Mouse (Mus musculus): ENCODE measurements around the gene Tmem14a.
"Not testable (repeated sequence)": the region's sequence is repeated elsewhere in the genome, so short reads cannot be mapped to it uniquely, and the experiment has no call there.

The Tmem14a gene

DNA sequence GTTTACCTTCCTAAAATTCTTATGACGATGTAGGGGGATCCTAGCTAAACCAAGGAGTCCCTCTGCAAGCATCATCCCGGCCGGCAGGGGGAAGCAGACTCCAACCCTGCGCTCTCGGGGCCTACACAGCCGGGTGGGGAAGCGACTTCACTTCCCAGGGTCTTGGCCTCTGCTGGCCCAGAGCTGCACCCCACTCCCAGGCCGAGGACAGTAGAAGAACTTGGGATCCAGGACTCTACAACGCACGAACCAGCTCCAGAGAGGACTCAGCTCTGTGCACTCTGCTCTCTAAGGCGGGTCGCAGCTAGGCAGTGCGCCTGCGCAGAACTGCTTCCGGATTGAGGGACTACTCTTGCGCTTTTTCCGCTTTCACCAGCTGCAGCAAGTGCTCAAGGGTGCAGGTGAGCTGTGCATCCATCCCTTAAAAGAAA is at the start of gene Tmem14a:
TSS of gene Tmem14a (plus strand) at position 87 of the 431 bp plus-strand sequence.
- in situ Hi-C loops (cut with MseI, MboI) = loop anchor here in 1 of 2 experiments (5.0 kb wide), 1 partner anchor 54 kb away; no protein-coding TSS in a partner anchor

DNA sequence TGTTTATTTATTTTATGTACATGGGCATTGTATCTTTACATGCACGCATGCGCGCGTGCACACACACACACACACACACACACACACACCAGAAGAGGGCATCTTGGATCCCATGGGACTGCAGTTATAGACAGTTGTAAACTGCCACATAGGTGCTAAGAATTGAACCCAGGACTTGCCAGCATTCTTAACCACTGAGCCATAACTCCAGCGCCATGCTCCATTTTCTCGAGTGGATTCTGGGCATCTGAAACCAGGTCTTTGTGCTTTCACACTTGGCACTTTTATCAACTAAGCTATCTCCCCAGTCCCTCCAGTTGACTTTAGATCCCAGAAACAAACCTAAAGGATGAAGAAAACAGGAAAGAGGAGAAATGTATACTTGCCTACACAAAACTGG is 33.2 kb upstream of the Tmem14a start:
- in situ Hi-C loops (cut with MseI, MboI) = no loop called here

DNA sequence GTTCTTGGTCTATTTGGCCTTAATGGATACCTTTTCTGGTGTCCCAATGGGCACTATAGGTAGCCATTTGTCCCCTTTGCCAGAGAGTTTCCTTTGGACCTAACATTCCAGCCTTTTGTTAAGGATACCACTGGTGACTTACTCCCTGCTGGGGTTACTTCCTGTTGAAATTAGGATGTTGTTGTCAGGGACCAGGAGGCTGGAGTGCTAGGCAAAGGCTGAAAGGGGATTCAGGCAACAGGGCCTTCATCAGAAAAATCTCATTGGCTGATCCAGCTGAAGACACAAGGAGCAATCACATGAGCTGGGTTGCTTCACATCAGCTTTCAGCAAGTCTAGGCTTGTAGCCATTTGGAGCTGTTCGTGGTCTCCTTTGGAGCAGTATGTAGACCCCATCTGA is 12.1 kb upstream of the Tmem14a start:
- in situ Hi-C loops (cut with MseI, MboI) = loop anchor here in 1 of 2 experiments (5.0 kb wide), 1 partner anchor 81 kb away; no protein-coding TSS in a partner anchor

DNA sequence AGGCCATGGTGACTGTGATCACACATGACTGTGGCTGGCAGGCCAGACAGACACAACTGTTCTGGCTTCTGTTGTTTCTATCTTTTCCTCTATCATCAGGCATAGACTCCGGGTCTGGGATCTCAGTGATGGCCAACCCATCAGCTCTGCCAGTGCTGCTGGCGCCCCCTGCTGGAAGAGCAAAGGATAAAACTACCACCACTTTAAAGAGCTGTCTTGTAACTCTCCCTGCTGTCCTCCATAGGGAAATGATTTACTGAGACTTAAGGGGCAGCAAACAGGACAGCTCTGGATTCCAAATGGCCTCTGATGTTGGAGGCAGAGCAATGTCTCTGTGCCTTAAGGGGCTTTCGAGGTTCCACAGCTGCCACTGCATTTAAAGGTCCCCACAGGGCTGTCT is 4.8 kb upstream of the Tmem14a start:
- in situ Hi-C loops (cut with MseI, MboI) = not testable (repeated sequence)

DNA sequence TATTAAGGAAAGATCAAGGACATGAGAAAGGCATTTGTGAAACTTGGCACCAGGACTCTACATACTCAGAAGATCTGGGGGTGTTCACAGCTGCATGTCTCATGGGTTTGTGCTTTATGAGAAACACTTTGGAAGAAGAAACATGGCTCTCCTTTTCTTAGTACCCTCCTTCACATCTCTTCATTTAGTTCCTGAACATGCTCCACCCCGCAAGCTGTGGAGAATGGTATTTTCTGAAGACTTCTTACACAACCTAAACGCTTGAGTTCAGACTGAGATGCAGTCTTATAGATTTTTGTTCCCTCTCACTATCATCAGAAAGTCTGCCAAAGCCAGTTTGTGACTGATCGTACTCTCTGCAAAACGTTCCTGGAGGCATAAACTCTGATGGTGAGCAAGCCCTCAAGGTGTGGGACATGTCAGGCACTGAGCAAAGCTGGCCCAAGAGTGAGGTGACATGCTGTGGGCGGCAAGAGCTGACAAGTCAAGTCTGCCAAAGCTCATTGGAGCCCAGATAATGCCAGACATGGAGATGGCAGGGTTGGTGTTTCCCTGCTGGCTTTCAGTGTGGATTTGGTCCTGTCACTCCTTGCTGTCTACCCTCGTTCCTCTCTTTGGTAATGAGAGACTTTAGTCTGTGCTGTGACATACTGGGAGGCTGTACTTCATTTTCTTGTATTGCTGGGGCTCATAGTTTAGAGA is 4.2 kb upstream of the Tmem14a start:
- in situ Hi-C loops (cut with MseI, MboI) = not testable (repeated sequence)

DNA sequence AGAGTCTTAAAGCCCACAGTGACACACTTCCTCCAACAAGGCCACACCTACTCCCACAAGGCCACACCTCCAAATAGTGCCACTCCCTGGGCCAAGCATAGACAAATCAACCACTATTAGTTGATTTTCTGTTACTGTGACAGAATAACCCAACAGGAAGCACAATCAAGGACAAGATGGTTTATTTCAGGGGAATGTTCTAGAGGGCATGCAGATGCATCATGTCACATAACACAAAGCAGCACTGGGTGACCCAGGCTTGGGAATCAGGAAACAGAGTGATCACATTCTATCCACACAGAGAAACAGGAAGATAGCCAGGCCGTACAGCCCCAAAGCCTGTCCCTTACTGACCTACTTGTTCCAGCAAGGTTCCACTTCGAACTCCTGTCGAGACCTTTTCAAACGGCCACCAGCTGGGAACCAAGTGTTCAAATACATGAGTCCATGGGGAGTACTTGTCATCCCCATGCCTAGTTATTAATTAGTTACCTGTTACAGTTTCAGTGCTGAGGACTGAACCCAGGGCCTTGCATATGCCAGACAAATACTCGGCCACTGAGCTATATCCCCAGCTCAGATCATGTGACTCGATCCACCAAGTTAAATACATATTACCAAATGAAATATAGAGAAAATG is 9.5 kb downstream of the Tmem14a start:
- in situ Hi-C loops (cut with MseI, MboI) = no loop called here

DNA sequence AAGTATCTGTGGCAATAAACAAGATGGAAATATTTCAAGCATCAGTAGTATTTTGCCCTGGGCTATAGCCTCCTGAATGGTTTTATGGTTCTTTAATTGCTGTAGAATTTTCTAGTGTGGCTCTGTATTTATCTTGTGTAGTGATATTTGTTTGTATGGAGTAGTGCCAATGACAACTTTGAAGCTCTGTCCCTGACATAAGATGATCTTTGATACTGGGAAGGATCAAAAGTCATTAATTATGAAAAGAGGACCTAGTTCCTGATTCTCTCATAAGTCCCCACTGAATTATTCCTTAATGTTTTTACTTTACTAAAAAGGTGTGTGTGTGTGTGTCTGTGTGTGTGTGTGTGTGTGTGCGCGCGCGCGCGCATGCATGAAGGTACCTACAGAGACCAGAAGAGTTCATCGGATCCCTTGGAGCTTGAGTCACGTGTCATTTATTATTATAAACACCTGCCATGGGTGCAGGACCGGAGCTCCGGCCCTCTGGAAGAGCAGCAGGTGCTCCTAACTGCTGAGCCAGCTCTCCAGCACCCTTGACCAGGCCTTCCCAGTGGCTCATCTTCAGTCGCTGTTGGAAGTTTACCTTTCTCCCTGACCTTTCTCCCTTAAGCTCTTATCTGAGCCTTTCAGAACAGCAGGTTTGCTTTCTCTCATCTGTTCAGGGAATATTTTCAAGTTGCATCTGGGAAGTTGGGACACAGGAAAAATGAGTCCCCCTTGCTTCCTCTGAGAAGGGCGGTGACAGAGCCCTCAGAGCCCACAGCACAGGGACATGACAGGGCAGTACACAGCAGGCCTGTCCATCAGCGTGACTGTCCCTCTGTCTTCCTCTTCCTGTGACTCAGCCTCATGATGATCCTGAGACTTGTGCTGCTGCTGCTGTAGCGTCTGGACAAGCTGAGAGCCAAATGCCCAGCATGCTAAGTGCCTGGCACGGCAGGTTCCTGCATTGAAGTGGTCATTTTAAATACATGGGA is 10.7 kb downstream of the Tmem14a start:
- in situ Hi-C loops (cut with MseI, MboI) = not testable (repeated sequence)

DNA sequence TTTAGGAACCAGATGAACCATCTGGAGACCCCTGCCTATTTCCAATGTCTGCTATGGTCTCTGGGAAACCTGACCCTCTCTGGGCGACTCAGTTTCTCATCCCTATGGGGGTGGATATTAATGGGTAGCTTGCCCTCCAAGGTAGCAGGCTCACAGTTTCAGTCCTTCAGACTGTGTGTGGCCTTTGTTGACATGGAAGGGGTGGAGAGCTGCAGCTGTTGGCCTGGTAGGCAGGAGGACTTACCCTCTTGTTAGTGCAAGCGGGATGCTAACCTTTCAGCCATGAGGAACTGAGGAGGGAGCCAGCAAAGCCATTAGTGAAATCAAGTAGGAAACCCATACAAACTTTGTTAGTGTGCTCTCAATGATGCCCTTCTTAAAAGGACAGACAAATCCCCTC is 12.0 kb downstream of the Tmem14a start:
- in situ Hi-C loops (cut with MseI, MboI) = no loop called here

DNA sequence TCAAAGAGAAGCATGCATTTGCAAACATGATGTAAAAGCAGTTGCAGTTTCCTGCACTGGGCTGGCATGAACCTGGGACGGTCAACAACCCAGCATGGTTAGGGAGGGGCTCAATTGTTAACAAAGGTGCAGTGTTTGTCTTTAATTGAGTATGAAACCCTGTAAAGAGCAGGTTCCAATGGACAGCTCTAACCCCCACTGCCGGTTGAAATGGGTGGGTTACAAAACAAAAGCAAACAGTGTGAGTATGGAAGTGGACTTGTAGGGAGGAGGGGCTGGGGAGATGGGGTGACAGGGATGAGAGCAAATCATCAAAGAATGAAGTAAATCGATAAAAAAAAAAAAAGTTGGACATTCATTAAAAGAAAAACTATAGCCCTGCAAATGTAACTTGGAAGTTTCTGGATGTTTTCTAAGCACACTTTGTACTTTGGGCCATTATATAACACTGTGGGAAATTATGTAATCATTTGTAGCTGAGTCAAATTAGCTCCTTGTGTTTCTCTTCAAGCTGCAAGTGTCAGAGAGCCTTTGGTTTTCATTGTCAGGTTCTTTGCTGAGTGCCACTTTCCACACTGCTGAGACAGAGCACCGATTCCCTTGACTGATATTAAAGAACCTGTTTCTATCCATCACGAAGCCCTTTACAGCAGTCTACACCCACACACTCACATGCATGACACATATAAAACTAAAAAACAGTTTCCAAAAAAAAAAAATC is 13.5 kb downstream of the Tmem14a start:
- in situ Hi-C loops (cut with MseI, MboI) = no loop called here

DNA sequence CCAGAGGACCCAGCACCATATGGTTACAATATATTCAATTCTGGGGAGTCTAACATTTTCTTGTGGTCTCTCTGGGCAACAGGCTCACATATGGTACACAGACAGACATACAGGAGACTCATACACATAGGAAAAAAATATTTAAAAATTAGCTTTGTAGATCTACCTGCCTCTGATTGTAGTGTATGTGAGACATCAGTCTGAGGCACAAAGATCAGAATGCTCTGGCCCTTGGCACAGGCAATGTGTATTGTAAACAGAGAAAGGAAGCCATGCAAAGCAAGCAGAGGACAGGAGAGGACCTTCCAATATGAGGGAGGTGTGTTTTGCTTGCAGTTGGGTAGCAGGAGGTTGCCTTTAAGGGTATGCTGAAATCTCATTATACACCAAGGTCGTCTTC is 14.1 kb downstream of the Tmem14a start:
- in situ Hi-C loops (cut with MseI, MboI) = no loop called here

DNA sequence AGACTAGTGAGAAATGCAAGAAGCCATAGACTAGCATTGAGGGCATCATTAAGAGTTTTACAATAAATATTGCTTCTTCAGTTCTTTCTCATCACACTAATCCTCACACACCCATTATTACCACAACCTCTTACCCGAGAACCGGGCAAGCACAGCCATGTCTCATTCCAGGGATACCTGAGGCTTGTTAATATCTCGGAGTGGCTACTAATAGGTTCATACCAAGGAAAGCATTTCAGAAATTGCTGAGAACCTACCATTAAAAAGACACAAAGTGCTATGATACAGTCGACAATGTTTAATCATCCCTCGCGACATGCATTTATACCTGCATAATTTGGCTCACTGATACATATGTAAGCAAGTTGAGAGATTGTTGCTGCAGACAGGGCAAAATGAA is 17.0 kb downstream of the Tmem14a start:
- in situ Hi-C loops (cut with MseI, MboI) = no loop called here

DNA sequence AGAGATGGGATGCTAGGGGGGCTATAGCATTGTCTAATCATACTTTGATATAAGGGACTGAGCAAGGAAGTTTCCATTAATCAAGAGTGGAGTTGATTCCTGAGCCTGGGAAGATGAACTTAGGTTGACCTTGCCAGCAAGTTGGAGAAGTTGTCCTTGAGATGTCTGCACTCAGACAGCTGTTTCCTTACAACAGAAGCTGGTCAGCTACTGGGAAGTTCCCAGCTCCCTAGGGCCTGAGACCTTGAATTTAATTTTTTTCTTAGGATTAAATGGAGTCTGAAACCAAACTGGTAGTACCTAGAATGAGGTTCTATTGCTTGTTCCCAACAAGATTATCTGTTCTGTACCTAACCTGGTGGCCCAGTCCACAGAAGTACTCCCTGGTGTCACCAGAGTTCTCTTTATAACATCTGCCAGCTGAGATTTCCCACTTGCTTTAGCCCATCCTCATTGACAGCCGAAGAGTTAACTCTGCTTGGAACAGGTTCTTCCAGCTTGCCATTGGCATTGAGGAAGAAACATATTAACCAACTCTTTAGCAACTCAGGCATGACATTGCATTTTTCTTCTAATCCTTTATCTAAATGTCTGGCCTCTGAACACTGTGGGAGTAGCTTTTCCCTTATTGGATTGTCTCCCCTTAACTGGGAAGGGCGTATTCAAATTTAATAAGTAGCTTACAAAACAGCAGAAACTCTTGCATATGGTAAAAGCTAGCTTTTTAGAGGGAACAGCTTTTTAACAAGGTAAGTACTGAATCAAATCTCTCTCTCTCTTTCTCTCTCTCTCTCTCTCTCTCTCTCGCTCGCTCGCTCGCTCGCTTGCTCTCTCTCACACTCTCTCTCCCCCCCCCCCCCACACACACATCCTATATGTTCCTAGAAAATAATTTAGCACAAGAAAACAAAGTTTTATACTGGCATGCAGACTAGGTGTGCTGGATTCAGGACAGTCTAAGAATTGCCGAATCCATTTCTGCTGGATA is 21.8 kb downstream of the Tmem14a start, which contains the start of gene Gsta3:
TSS of gene Gsta3 (plus strand) at position 679 of the 988 bp plus-strand sequence.
- in situ Hi-C loops (cut with MseI, MboI) = no loop called here

DNA sequence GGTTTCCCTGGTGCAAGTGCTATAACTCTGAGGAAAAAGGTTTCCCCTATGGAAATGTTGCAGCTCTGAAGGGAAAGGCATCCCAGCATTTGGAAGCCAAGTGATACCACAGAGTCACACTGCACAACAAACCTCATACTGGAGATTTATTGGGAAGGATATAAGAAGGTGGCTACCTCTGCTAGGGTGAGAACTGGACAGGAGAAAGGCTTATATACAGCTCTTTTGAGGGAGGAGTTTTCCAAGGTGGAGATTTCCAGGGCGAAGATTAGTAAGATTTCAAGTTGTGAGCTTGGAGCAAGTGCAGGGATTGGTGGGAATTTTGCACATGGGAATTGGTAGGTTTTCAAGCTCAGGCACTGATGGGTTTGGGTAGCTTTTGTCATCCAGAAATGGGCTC is 22.7 kb downstream of the Tmem14a start:
- in situ Hi-C loops (cut with MseI, MboI) = no loop called here

DNA sequence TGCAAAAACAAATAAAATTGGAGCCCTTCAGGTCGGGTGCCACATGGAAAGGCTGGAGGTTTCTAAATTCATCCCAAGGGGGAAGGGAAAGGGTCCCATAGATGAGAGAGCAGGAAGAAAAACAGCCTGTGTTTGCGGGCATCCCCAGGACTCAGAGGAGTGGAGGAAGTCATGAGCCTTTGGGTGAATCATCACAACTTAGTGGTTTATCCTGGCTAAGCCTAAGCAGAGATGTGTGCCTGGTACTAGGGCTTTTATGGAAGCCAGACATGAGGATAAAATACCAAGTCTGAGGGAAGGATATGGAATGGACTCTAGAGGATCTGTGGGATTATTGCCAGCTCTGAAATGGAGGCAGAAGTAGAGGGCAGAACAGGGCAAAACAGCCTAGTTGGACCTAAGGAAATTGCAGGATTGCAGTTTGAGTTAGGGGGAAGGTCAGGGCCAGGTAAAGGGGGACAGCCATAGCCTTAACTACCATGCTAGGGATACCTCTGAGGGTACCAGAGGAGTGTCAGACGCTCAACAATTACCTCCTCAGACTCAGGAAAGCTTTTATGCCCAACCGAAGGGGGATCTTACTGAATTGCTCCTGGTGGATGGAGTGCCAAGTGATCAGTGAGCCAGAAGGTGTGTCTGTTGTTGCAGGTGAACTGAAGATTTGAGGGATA is 26.1 kb downstream of the Tmem14a start:
- in situ Hi-C loops (cut with MseI, MboI) = no loop called here

DNA sequence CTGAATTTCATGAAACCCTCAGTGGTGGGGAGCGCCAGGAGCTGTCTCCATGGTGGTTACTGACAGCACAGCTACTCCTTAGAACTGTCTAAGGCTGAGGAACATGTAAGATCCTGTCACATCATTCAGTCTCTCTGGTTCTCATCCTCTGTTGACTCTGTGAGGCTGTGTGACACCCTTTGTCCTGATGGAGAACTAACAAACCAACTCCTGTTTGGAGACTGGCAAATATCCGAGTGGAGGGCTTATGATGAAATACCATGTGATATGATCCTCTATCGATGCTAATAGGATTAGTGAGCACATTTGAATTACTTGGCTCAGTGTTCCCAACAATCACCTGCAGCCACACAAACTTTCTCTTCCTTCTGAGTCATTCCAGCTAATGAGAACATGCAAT is 27.8 kb downstream of the Tmem14a start:
- in situ Hi-C loops (cut with MseI, MboI) = no loop called here

DNA sequence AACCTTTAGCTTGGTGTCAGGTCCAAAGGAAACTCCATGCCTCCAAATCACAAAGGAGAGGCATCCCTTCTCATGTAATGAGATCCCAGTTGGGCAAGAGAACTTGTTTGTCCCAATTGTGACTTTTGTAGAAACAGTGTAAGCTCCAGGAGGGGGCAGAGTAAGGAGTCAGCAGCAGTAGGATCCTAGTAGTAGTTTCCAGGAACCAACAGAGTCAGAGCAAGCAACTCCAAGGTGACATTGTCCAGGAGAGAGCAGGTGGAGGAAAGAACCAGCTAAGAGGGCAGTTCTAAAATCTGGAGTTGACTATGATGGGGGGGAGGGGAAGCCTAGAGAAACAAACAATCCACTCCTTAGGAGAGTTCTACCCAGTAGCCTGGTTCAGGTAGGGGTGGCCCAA is 29.5 kb downstream of the Tmem14a start:
- in situ Hi-C loops (cut with MseI, MboI) = no loop called here

DNA sequence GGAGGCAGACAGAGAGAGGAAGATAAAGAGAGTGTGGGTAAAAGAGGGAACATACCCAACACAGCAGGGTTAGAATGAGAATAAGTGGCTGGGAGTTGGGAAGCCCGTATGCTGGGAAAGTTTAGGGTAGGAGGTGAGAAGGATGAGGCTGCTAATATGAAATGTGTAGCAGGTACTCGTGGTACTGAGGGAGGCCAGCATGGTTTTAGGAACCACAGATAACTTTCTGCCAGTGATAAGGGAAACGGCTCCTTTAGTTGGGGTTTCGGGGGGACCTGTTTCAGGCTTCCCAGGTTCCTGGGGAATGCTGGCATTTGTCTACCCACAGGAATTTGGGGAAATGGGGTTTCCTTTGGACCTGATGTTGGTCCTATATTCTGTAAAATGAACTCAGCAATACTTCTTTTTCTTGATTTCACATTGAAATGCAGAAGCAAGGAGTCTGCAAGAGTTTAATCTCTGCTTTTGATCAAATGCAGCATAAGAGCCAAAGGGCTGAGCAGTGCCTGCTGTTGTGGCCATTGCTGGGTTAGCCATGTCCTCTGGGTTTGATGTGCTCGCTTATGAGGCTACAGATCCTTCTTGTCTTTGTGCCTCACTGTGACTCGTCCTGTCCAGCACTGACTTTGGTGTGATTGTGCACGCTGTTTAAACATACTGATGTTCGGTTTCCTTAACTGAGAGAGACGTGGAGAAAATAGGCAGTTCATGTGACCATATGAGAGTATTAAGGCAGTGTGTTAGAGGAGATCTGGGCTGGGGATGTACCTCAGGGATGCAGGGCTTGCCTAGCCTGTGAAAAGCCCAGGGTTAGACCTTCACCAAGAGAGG is 30.4 kb downstream of the Tmem14a start:
- in situ Hi-C loops (cut with MseI, MboI) = no loop called here

DNA sequence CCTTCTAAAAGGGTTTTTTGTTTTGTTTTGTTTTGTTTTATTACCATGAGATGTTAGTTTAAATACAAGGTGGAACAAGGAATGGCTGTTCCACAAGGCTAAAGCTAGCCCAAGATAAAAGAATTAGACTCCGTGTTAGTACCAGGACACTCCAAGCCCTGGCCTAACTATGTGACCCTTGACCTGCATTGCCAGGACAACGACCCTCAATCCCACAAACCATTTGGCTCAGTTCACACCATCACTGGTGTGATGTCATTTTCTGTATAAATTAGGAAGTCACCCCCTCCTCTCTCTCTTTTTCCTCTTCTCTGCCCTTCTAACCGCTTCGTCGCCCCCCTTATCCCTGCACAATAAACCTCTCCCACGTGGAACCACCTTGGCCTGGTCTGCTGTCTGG is 33.3 kb downstream of the Tmem14a start:
- in situ Hi-C loops (cut with MseI, MboI) = no loop called here
